Mouse (Mus musculus): ENCODE results near the gene Rgp1. TPM values are rescaled to one million over a fixed set of nuclear protein-coding genes. Genes with fewer than 3 reads are reported as not detected.
A peak's percentile ranks its signal among the peaks of the same experiment; 100 is the strongest.
"Not testable (repeated sequence)": the region's sequence is repeated elsewhere in the genome, so short reads cannot be mapped to it uniquely, and the experiment has no call there.

Rgp1 gene
- 27.6 and 31.7 TPM in 2 replicates for polyA plus RNA-seq (2015; fragmentation: Nextera tagmentation; extraction: Ambion mirVana)

- H3K27me3 ChIP-seq = no peaks in the 10 kb centered on the region
- H3K9me3 ChIP-seq = no peaks in the 10 kb centered on the region
- ATAC-seq (ENCODE audit: insufficient number of reproducible peaks, low FRiP score, low TSS enrichment, low read depth) = peak; percentile 86
- WGBS = under 1% methylated on average over 76 of the region's 76 CpGs
- peak within 1 kb of the TSS; percentile 90 for H3K4me3 ChIP-seq
- peaks cover 38% of the 10 kb centered on the region for H3K4me1 ChIP-seq
- H3K4me2 ChIP-seq = peak within 1 kb of the TSS; percentile 86
- H3K27ac ChIP-seq = peak within 1 kb of the TSS; percentile 90
- H3K36me3 ChIP-seq = peaks cover 41% of the 10 kb centered on the region
- peak within 1 kb of the TSS; percentile 56 for H3K9ac ChIP-seq
These were observed at the start of gene Rgp1, which contains the start of gene Gba2 for GRCm38 (mm10) chr4:43578376-43579204. TSS of gene Rgp1 (plus strand) at chr4:43578715. TSS of gene Gba2 (minus strand) at chr4:43578873.

DNA sequence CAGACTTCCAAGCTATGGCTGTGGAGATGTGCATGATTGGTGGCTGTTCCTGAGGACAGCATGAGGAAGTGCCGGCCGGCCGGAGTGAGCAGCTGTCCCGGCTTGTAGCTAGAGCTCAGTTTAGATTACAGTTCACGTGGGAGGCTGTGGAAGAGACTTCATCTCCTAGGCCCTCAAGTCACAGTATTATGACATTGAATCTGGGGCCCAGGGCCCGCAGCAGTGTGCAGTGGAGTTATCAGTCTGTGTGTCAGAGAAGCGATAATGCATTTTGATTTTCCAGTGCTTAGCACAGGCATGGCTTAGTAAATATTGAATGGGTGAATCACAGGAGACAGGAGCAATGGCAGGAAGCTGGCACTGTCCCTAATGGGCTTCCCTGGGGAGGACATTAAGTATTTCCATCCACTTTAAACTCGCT lies 48.4 kb upstream of the Rgp1 start:
- H3K27me3 ChIP-seq = 0 out of 2 replicates have a peak, but pooled peaks cover 5% of the 10 kb centered on the region
- no peaks in the 10 kb centered on the region for H3K4me1 ChIP-seq
- no peaks in the 10 kb centered on the region for H3K9me3 ChIP-seq
- no peak overlapping the region for H3K27ac ChIP-seq
- no peak for ATAC-seq (ENCODE audit: insufficient number of reproducible peaks, low FRiP score, low TSS enrichment, low read depth)
- WGBS = 65% methylated on average over 8 of the region's 8 CpGs
- H3K36me3 ChIP-seq = peaks cover 49% of the 10 kb centered on the region
- no peak overlapping the region for H3K4me3 ChIP-seq
- no peak overlapping the region for H3K4me2 ChIP-seq
- H3K9ac ChIP-seq = no peak overlapping the region

DNA sequence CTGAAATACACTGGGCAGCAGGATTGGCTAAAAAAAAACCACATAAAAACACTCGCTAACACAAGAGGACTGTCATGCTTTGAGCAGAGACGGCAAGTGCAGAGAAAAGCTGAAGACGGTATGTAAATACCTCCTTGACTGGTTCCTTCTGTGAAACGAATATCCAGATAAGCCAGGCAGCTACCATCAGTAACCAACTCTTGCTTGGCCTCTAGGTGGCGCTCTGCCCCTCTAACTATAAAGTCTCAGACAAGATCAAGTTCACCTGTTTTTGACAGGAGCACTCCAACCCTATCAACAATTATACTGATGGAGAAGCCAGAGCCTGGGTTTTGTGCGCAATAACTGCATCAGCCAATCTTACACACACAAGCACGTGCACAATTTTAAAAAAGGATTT lies 47.9 kb upstream of the Rgp1 start:
- 24% methylated on average over 7 of the region's 7 CpGs for WGBS
- no peak overlapping the region for H3K4me3 ChIP-seq
- no peak for ATAC-seq (ENCODE audit: insufficient number of reproducible peaks, low FRiP score, low TSS enrichment, low read depth)
- H3K9me3 ChIP-seq = no peaks in the 10 kb centered on the region
- H3K4me2 ChIP-seq = no peak overlapping the region
- no peaks in the 10 kb centered on the region for H3K4me1 ChIP-seq
- 0 out of 2 replicates have a peak, but pooled peaks cover under 1% of the 10 kb centered on the region for H3K27me3 ChIP-seq
- no peak overlapping the region for H3K27ac ChIP-seq
- peaks cover 54% of the 10 kb centered on the region for H3K36me3 ChIP-seq
- H3K9ac ChIP-seq = no peak overlapping the region

- no peak overlapping the region for H3K27ac ChIP-seq
- H3K9ac ChIP-seq = no peak overlapping the region
- peaks cover 80% of the 10 kb centered on the region for H3K36me3 ChIP-seq
- no peak for ATAC-seq (ENCODE audit: insufficient number of reproducible peaks, low FRiP score, low TSS enrichment, low read depth)
- no peaks in the 10 kb centered on the region for H3K27me3 ChIP-seq
- no peaks in the 10 kb centered on the region for H3K9me3 ChIP-seq
- no peak overlapping the region for H3K4me3 ChIP-seq
- WGBS = 87% methylated on average over 9 of the region's 9 CpGs
- no peak overlapping the region for H3K4me2 ChIP-seq
- H3K4me1 ChIP-seq = no peaks in the 10 kb centered on the region
These were observed 45.2 kb upstream of the Rgp1 start for GRCm38 (mm10) chr4:43533270-43533669.

GRCm38 (mm10) chr4:43535628-43536027 lies 42.9 kb upstream of the Rgp1 start:
- WGBS = 93% methylated on average over 8 of the region's 8 CpGs
- Histone ChIP-seq H3K9me3 (no peaks in the 10 kb centered on the region), H3K27me3 (no peaks in the 10 kb centered on the region), H3K4me2 (no peak overlapping the region), H3K4me1 (no peaks in the 10 kb centered on the region), H3K27ac (no peak overlapping the region), H3K36me3 (peaks cover 99% of the 10 kb centered on the region), H3K9ac (no peak overlapping the region), H3K4me3 (no peak overlapping the region)
- no peak for ATAC-seq (ENCODE audit: insufficient number of reproducible peaks, low FRiP score, low TSS enrichment, low read depth)

DNA sequence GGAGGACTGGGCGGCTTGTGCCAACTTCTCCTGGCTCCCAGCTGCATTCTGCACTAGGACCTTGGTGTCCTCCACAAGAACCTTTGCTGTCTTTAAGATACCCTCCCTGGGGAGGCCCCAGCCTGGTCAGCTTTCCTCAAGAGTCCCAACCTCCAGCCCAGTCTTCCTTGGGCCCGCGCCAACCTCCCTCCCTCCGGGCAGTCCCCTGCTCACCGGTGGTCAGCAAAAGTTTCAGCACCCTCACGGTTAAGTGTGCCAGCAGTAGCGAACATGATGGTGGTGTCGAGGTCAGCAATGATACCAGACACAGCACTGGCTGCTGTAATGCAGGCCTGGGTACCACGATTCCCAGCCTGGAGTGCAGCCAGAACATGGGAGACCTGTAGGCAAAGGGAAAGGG lies 42.5 kb upstream of the Rgp1 start:
- Histone ChIP-seq H3K4me2 (no peak overlapping the region), H3K4me3 (no peak overlapping the region), H3K36me3 (peaks cover 99% of the 10 kb centered on the region), H3K27ac (no peak overlapping the region), H3K27me3 (no peaks in the 10 kb centered on the region), H3K9me3 (no peaks in the 10 kb centered on the region), H3K9ac (no peak overlapping the region), H3K4me1 (no peaks in the 10 kb centered on the region)
- ATAC-seq (ENCODE audit: insufficient number of reproducible peaks, low FRiP score, low TSS enrichment, low read depth) = no peak
- WGBS = 94% methylated on average over 9 of the region's 9 CpGs

DNA sequence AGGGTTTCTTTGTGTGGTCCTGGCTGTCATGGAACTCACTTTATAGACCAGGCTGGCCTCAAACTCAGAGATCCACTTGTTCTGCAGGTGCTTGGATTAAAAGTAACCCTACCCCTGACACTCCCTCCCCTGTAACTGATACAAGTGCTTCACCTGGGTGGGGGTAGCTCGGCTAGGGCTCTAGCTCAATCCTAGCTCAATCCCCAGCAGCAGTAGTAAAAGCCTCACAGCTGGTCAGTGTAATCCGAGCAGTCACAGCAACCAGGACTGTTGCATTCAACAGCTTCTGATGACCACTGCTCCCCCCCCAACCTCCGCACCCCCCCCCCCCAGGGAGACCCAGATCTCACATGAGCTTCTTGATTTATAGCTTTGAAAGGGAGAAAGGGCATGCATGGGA lies 36.5 kb upstream of the Rgp1 start:
- 53% methylated on average over 3 of the region's 3 CpGs for WGBS
- Histone ChIP-seq H3K27ac (no peak overlapping the region), H3K9ac (no peak overlapping the region), H3K4me1 (no peaks in the 10 kb centered on the region), H3K36me3 (peaks cover 99% of the 10 kb centered on the region), H3K9me3 (no peaks in the 10 kb centered on the region), H3K27me3 (no peaks in the 10 kb centered on the region), H3K4me3 (no peak overlapping the region), H3K4me2 (no peak overlapping the region)
- no peak for ATAC-seq (ENCODE audit: insufficient number of reproducible peaks, low FRiP score, low TSS enrichment, low read depth)

- 90% methylated on average over 12 of the region's 12 CpGs for WGBS
- no peak for ATAC-seq (ENCODE audit: insufficient number of reproducible peaks, low FRiP score, low TSS enrichment, low read depth)
- no peaks in the 10 kb centered on the region for H3K4me1 ChIP-seq
- H3K36me3 ChIP-seq = peaks cover 99% of the 10 kb centered on the region
- no peaks in the 10 kb centered on the region for H3K27me3 ChIP-seq
- H3K9me3 ChIP-seq = no peaks in the 10 kb centered on the region
- H3K4me3 ChIP-seq = no peak overlapping the region
- H3K27ac ChIP-seq = no peak overlapping the region
- H3K4me2 ChIP-seq = no peak overlapping the region
- no peak overlapping the region for H3K9ac ChIP-seq
These were observed 32.0 kb upstream of the Rgp1 start for GRCm38 (mm10) chr4:43546375-43547047.

- peaks cover 98% of the 10 kb centered on the region for H3K36me3 ChIP-seq
- WGBS = 89% methylated on average over 8 of the region's 8 CpGs
These were observed 31.4 kb upstream of the Rgp1 start for GRCm38 (mm10) chr4:43547160-43547559.

DNA sequence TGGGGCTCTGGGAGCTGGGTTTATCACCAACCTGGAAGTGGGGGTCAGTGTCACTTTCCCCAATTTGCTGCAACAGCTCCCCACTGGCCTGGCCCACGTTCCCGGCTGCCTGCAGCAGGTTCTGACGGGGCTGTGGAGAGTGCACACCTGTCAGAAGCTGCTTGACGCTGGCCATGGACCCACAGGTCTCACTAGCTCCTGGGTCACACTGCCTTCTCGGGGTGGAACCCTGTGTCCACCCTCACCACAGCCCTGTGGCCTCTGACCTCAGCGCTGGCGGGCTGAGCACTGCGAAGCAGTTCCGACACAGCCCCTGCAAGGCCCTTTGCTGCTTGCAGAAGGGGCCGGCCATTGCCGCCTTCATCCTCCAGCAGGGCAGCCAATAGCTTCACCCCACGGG lies 29.5 kb upstream of the Rgp1 start:
- WGBS = 93% methylated on average over 12 of the region's 12 CpGs
- Histone ChIP-seq H3K9ac (no peak overlapping the region), H3K36me3 (peaks cover 98% of the 10 kb centered on the region)

More at GRCm38 (mm10) chr4:43547160-43547559, 31.4 kb upstream of the Rgp1 start:
- no peak overlapping the region for H3K4me3 ChIP-seq
- no peak for ATAC-seq (ENCODE audit: insufficient number of reproducible peaks, low FRiP score, low TSS enrichment, low read depth)
- no peak overlapping the region for H3K4me2 ChIP-seq
- H3K27ac ChIP-seq = no peak overlapping the region
- no peak overlapping the region for H3K9ac ChIP-seq
- H3K4me1 ChIP-seq = no peaks in the 10 kb centered on the region
- no peaks in the 10 kb centered on the region for H3K27me3 ChIP-seq
- H3K9me3 ChIP-seq = no peaks in the 10 kb centered on the region

GRCm38 (mm10) chr4:43551854-43552253 lies 26.7 kb upstream of the Rgp1 start:
- H3K4me3 ChIP-seq; H3K27ac ChIP-seq; ATAC-seq (ENCODE audit: insufficient number of reproducible peaks, low FRiP score, low TSS enrichment, low read depth); H3K9ac ChIP-seq; H3K4me2 ChIP-seq; H3K4me1 ChIP-seq; H3K27me3 ChIP-seq; H3K9me3 ChIP-seq: not testable (repeated sequence)
- WGBS = 89% methylated on average over 6 of the region's 6 CpGs
- peaks cover 98% of the 10 kb centered on the region for H3K36me3 ChIP-seq

More for the DNA sequence above, 29.5 kb upstream of the Rgp1 start:
- H3K27me3 ChIP-seq = no peaks in the 10 kb centered on the region
- H3K4me1 ChIP-seq = no peaks in the 10 kb centered on the region
- H3K4me3 ChIP-seq = no peak overlapping the region
- H3K4me2 ChIP-seq = no peak overlapping the region
- ATAC-seq (ENCODE audit: insufficient number of reproducible peaks, low FRiP score, low TSS enrichment, low read depth) = no peak
- no peak overlapping the region for H3K27ac ChIP-seq
- H3K9me3 ChIP-seq = no peaks in the 10 kb centered on the region

DNA sequence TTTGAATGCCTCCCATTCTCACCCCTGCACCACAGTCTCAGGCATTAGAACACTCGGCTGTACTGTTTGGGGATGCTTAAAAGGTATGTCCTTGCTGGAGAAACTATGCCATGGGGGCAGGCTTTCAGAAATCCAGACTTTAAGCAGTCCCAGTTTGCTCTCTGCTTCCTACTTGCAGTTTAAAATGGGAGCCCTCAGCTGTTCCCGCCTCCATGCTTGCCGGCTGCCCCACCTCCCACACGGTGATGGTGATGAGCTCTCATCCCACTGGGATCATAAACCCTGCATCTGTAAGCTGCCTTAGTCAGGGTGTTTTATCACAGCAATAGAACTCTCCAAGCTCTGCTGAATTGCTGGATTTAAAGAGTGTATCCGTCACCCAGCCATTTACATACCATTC lies 26.1 kb upstream of the Rgp1 start:
- no peak overlapping the region for H3K27ac ChIP-seq
- no peak overlapping the region for H3K9ac ChIP-seq
- peaks cover 2% of the 10 kb centered on the region for H3K4me1 ChIP-seq
- H3K9me3 ChIP-seq = no peaks in the 10 kb centered on the region
- H3K4me3 ChIP-seq = no peak overlapping the region
- H3K4me2 ChIP-seq = no peak overlapping the region
- ATAC-seq (ENCODE audit: insufficient number of reproducible peaks, low FRiP score, low TSS enrichment, low read depth) = no peak
- H3K27me3 ChIP-seq = no peaks in the 10 kb centered on the region
- peaks cover 98% of the 10 kb centered on the region for H3K36me3 ChIP-seq
- 92% methylated on average over 5 of the region's 5 CpGs for WGBS
